Mouse (Mus musculus) bone marrow macrophage, adult 2 months (primary cell): ENCODE results near the gene C2cd2l.
"Not testable (repeated sequence)": the region's sequence is repeated elsewhere in the genome, so short reads cannot be mapped to it uniquely, and the experiment has no call there.

Source experiments
- CTCF ChIP-seq: IDR thresholded peaks from 2 replicates; pipeline ENCODE4 v1.5.1; 2012; ENCODE audit warnings: low read depth, mild to moderate bottlenecking, low read length, moderate library complexity
- POLR2A ChIP-seq: IDR thresholded peaks from 2 replicates; pipeline ENCODE4 v1.6.1; 2012; ENCODE audit warnings: mild to moderate bottlenecking, low read depth, low read length, borderline replicate concordance

DNA sequence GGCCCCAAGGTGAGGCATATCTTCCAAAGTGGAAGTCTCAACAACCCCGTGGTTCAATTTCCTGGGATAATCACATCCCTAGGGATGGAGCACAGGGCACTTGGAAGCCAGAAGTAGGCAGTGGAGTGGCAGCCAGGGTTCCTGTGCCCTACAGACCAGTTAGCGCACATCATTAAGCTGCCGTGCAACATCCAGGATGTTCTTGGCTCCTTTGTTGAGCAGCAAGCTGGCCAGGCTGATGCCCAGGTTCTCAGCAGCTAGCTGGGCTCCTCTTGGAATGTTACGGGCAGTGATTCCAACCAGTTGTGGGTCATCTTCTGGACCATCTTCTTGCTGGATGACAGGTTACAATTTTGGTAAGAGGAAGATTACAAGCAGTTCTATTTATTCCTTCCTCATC lies 16.4 kb upstream of the C2cd2l start:
- TF ChIP-seq CTCF, POLR2A: not testable (repeated sequence)
